Mouse (Mus musculus): Measurements from ENCODE around the gene Fgf18. TPM values are rescaled to one million over a fixed set of nuclear protein-coding genes. Genes with fewer than 3 reads are reported as not detected.

The Fgf18 gene
- polyA plus RNA-seq, 1 experiment from 2014 or later, result 7.1 TPM

- Histone ChIP-seq H3K9me3 (no peaks in the 10 kb centered on the region), H3K4me2 (peak overlapping the region; percentile 45), H3K4me3 (peak overlapping the region; percentile 18; the same call in 1 of the 2 replicates), H3K4me1 (replicated peaks) (peaks cover 10% of the 10 kb centered on the region; the same call in 1 of the 2 replicates), H3K36me3 (no peaks in the 10 kb centered on the region), H3K9ac (peak overlapping the region; percentile 31; the same call in 1 of the 2 replicates), H3K27ac (replicated peaks) (no peak overlapping the region), H3K27me3 (no peaks in the 10 kb centered on the region)
- ATAC-seq (ENCODE audit: low FRiP score, low read depth), result peak; percentile 59; the same call in 1 of the 2 replicates
- WGBS, result 31% methylated on average over 10 of the region's 10 CpGs
Observed at GRCm38 (mm10) chr11:33100027-33100507, 47.1 kb downstream of the Fgf18 start.

- Histone ChIP-seq H3K27me3 (0 out of 2 replicates have a peak, but pooled peaks cover 2% of the 10 kb centered on the region), H3K4me2 (no peak overlapping the region), H3K4me1 (replicated peaks) (peaks cover 7% of the 10 kb centered on the region; the same call in 1 of the 2 replicates), H3K9ac (no peak overlapping the region), H3K36me3 (no peaks in the 10 kb centered on the region), H3K4me3 (no peak overlapping the region), H3K9me3 (no peaks in the 10 kb centered on the region), H3K27ac (replicated peaks) (no peak overlapping the region)
- 51% methylated on average over 4 of the region's 4 CpGs for WGBS
- no peak for ATAC-seq (ENCODE audit: low FRiP score, low read depth)
Observed at GRCm38 (mm10) chr11:33099425-33099824, 47.8 kb downstream of the Fgf18 start.

GRCm38 (mm10) chr11:33098446-33098845 is 48.8 kb downstream of the Fgf18 start:
- no peak overlapping the region for H3K9ac ChIP-seq
- H3K27ac ChIP-seq (replicated peaks), result no peak overlapping the region
- no peaks in the 10 kb centered on the region for H3K9me3 ChIP-seq
- no peak overlapping the region for H3K4me3 ChIP-seq
- no peak for ATAC-seq (ENCODE audit: low FRiP score, low read depth)
- peaks cover 7% of the 10 kb centered on the region; the same call in 1 of the 2 replicates for H3K4me1 ChIP-seq (replicated peaks)
- H3K36me3 ChIP-seq, result no peaks in the 10 kb centered on the region
- WGBS, result 81% methylated on average over 12 of the region's 12 CpGs
- no peak overlapping the region for H3K4me2 ChIP-seq
- 0 out of 2 replicates have a peak, but pooled peaks cover 2% of the 10 kb centered on the region for H3K27me3 ChIP-seq

GRCm38 (mm10) chr11:33097855-33098254 is 49.3 kb downstream of the Fgf18 start:
- no peak overlapping the region for H3K4me3 ChIP-seq
- no peak for ATAC-seq (ENCODE audit: low FRiP score, low read depth)
- H3K9me3 ChIP-seq, result no peaks in the 10 kb centered on the region
- no peaks in the 10 kb centered on the region for H3K36me3 ChIP-seq
- H3K4me1 ChIP-seq (replicated peaks), result peaks cover 7% of the 10 kb centered on the region; the same call in 1 of the 2 replicates
- no peak overlapping the region for H3K4me2 ChIP-seq
- 57% methylated on average over 8 of the region's 8 CpGs for WGBS
- no peak overlapping the region for H3K27ac ChIP-seq (replicated peaks)
- H3K27me3 ChIP-seq, result 0 out of 2 replicates have a peak, but pooled peaks cover 2% of the 10 kb centered on the region
- H3K9ac ChIP-seq, result no peak overlapping the region

GRCm38 (mm10) chr11:33089856-33090255 is 57.3 kb downstream of the Fgf18 start:
- Histone ChIP-seq H3K4me3 (no peak overlapping the region), H3K4me2 (no peak overlapping the region), H3K9me3 (no peaks in the 10 kb centered on the region), H3K9ac (no peak overlapping the region), H3K27me3 (0 out of 2 replicates have a peak, but pooled peaks cover 2% of the 10 kb centered on the region), H3K4me1 (replicated peaks) (no peaks in the 10 kb centered on the region), H3K27ac (replicated peaks) (no peak overlapping the region), H3K36me3 (no peaks in the 10 kb centered on the region)
- no peak for ATAC-seq (ENCODE audit: low FRiP score, low read depth)
- 70% methylated on average over 6 of the region's 6 CpGs for WGBS

- 27% methylated on average over 1 of the region's 1 CpGs for WGBS
- no peak overlapping the region for H3K4me3 ChIP-seq
- no peak overlapping the region for H3K9ac ChIP-seq
- H3K4me2 ChIP-seq, result no peak overlapping the region
- no peak for ATAC-seq (ENCODE audit: low FRiP score, low read depth)
- H3K36me3 ChIP-seq, result no peaks in the 10 kb centered on the region
- no peaks in the 10 kb centered on the region for H3K27me3 ChIP-seq
- no peaks in the 10 kb centered on the region for H3K9me3 ChIP-seq
- no peaks in the 10 kb centered on the region for H3K4me1 ChIP-seq (replicated peaks)
- no peak overlapping the region for H3K27ac ChIP-seq (replicated peaks)
Observed at GRCm38 (mm10) chr11:33088181-33088580, 59.0 kb downstream of the Fgf18 start.

GRCm38 (mm10) chr11:33086046-33086445 is 61.2 kb downstream of the Fgf18 start:
- Histone ChIP-seq H3K27me3 (no peaks in the 10 kb centered on the region), H3K27ac (replicated peaks) (no peak overlapping the region), H3K9ac (no peak overlapping the region), H3K9me3 (no peaks in the 10 kb centered on the region), H3K36me3 (no peaks in the 10 kb centered on the region), H3K4me1 (replicated peaks) (no peaks in the 10 kb centered on the region), H3K4me3 (no peak overlapping the region), H3K4me2 (no peak overlapping the region)
- WGBS, result 90% methylated on average over 1 of the region's 1 CpGs
- no peak for ATAC-seq (ENCODE audit: low FRiP score, low read depth)

GRCm38 (mm10) chr11:33085514-33085913 is 61.7 kb downstream of the Fgf18 start:
- H3K4me3 ChIP-seq, result no peak overlapping the region
- H3K9ac ChIP-seq, result no peak overlapping the region

GRCm38 (mm10) chr11:33085054-33085453 is 62.1 kb downstream of the Fgf18 start:
- no peaks in the 10 kb centered on the region for H3K9me3 ChIP-seq
- H3K27me3 ChIP-seq, result no peaks in the 10 kb centered on the region
- no peak overlapping the region for H3K9ac ChIP-seq
- no peaks in the 10 kb centered on the region for H3K36me3 ChIP-seq
- WGBS, result 96% methylated on average over 3 of the region's 3 CpGs
- no peak overlapping the region for H3K4me2 ChIP-seq
- no peaks in the 10 kb centered on the region for H3K4me1 ChIP-seq (replicated peaks)
- H3K27ac ChIP-seq (replicated peaks), result no peak overlapping the region
- ATAC-seq (ENCODE audit: low FRiP score, low read depth), result no peak
- no peak overlapping the region for H3K4me3 ChIP-seq

More at GRCm38 (mm10) chr11:33085514-33085913, 61.7 kb downstream of the Fgf18 start:
- Histone ChIP-seq H3K27ac (replicated peaks) (no peak overlapping the region), H3K4me2 (no peak overlapping the region), H3K9me3 (no peaks in the 10 kb centered on the region), H3K4me1 (replicated peaks) (no peaks in the 10 kb centered on the region), H3K36me3 (no peaks in the 10 kb centered on the region), H3K27me3 (no peaks in the 10 kb centered on the region)
- 77% methylated on average over 4 of the region's 4 CpGs for WGBS
- ATAC-seq (ENCODE audit: low FRiP score, low read depth), result no peak

- H3K27ac ChIP-seq (replicated peaks), result no peak overlapping the region
- H3K36me3 ChIP-seq, result no peaks in the 10 kb centered on the region
- H3K9me3 ChIP-seq, result no peaks in the 10 kb centered on the region
- no peak overlapping the region for H3K4me3 ChIP-seq
- H3K27me3 ChIP-seq, result no peaks in the 10 kb centered on the region
- H3K9ac ChIP-seq, result no peak overlapping the region
- H3K4me2 ChIP-seq, result no peak overlapping the region
- ATAC-seq (ENCODE audit: low FRiP score, low read depth), result no peak
- 86% methylated on average over 2 of the region's 2 CpGs for WGBS
- H3K4me1 ChIP-seq (replicated peaks), result no peaks in the 10 kb centered on the region
Observed at GRCm38 (mm10) chr11:33084041-33084440, 63.2 kb downstream of the Fgf18 start.

- Histone ChIP-seq H3K4me1 (replicated peaks) (peaks cover 6% of the 10 kb centered on the region), H3K36me3 (no peaks in the 10 kb centered on the region), H3K27ac (replicated peaks) (no peak overlapping the region), H3K4me3 (no peak overlapping the region), H3K4me2 (no peak overlapping the region), H3K27me3 (no peaks in the 10 kb centered on the region), H3K9me3 (no peaks in the 10 kb centered on the region), H3K9ac (no peak overlapping the region)
- no peak for ATAC-seq (ENCODE audit: low FRiP score, low read depth)
- 86% methylated on average over 3 of the region's 3 CpGs for WGBS
Observed at GRCm38 (mm10) chr11:33081175-33081574, 66.0 kb downstream of the Fgf18 start.

GRCm38 (mm10) chr11:33080046-33080808 is 67.0 kb downstream of the Fgf18 start:
- Histone ChIP-seq H3K27me3 (no peaks in the 10 kb centered on the region), H3K4me2 (no peak overlapping the region)

More at GRCm38 (mm10) chr11:33080046-33080808, 67.0 kb downstream of the Fgf18 start:
- no peak overlapping the region for H3K9ac ChIP-seq
- 64% methylated on average over 16 of the region's 16 CpGs for WGBS
- H3K9me3 ChIP-seq, result no peaks in the 10 kb centered on the region
- peaks cover 13% of the 10 kb centered on the region for H3K4me1 ChIP-seq (replicated peaks)
- no peak overlapping the region for H3K27ac ChIP-seq (replicated peaks)
- no peak for ATAC-seq (ENCODE audit: low FRiP score, low read depth)
- no peak overlapping the region for H3K4me3 ChIP-seq
- no peaks in the 10 kb centered on the region for H3K36me3 ChIP-seq
